Mouse (Mus musculus) limb, embryonic 13.5 days (tissue): ENCODE data around the gene Tcp10c. TPM values are rescaled to one million over a fixed set of nuclear protein-coding genes. Genes with fewer than 3 reads are reported as not detected.
"Not testable (repeated sequence)": the region's sequence is repeated elsewhere in the genome, so short reads cannot be mapped to it uniquely, and the experiment has no call there.

Experiments used
- ATAC-seq: fragments of 200-750 bp; cut with Nextera tagmentation; 2 replicates; pipeline ENCODE4 v1.8.0; 2017; ENCODE audit warnings: low read depth, moderate number of reproducible peaks, moderate TSS enrichment; ENCODE audit not compliant: low FRiP score
- H3K27ac ChIP-seq: fragments of 300-500 bp; sonication (generic); 2 replicates; pipeline ENCODE4 v1.5.1; 2015; ENCODE audit warnings: inconsistent platforms, mild to moderate bottlenecking, moderate library complexity
- H3K27me3 ChIP-seq: fragments of 300-500 bp; sonication (generic); 2 replicates; pipeline ENCODE4 v1.6.1; 2015; ENCODE audit warnings: mild to moderate bottlenecking, inconsistent platforms
- H3K36me3 ChIP-seq: fragments of 300-500 bp; sonication (generic); 2 replicates; pipeline ENCODE4 v1.6.1; 2015; ENCODE audit warnings: inconsistent platforms, mild to moderate bottlenecking, moderate library complexity
- H3K4me1 ChIP-seq: fragments of 300-500 bp; sonication (generic); 2 replicates; pipeline ENCODE4 v1.6.1; 2015; ENCODE audit warnings: inconsistent platforms
- H3K4me2 ChIP-seq: fragments of 300-500 bp; sonication (generic); replicated peaks from 2 replicates; pipeline ENCODE4 v1.6.1; 2015; ENCODE audit warnings: inconsistent platforms, mild to moderate bottlenecking, moderate library complexity
- H3K4me3 ChIP-seq: fragments of 300-500 bp; sonication (generic); 2 replicates; pipeline ENCODE4 v1.5.1; 2015; ENCODE audit warnings: moderate library complexity, mild to moderate bottlenecking, inconsistent platforms
- H3K9ac ChIP-seq: fragments of 300-500 bp; sonication (generic); 2 replicates; pipeline ENCODE4 v1.6.1; 2015; ENCODE audit warnings: mild to moderate bottlenecking, inconsistent platforms
- H3K9me3 ChIP-seq: fragments of 300-500 bp; sonication (generic); 2 replicates; pipeline ENCODE4 v1.6.1; 2016; ENCODE audit warnings: inconsistent platforms
- WGBS: fragments of 180-500 bp; shearing (Covaris S2); methylation state at CpG from one replicate; pipeline ENCODE4 v1.1.7; 2015; 5-methylcytosine and 5-hydroxymethylcytosine counted together
- polyA plus RNA-seq: library from polyadenylated mRNA; unstranded; fragments of >200 nt; fragmentation: Nextera tagmentation; extraction: Ambion mirVana; gene quantifications from 2 replicates; pipeline ENCODE4 v1.2.1, GENCODE M21; 2015

Gene Tcp10c
- polyA plus RNA-seq, 1 experiment from 2014 or later, result not detected

- 79% methylated on average over 5 of the region's 5 CpGs for WGBS
- H3K4me3 ChIP-seq, ATAC-seq, H3K4me1 ChIP-seq, H3K9ac ChIP-seq, H3K4me2 ChIP-seq, H3K27me3 ChIP-seq, H3K36me3 ChIP-seq, H3K27ac ChIP-seq: not testable (repeated sequence)
- H3K9me3 ChIP-seq, result peaks cover 21% of the 10 kb centered on the region
These were observed 49.3 kb downstream of the Tcp10c start for GRCm38 (mm10) chr17:13403527-13404131.

- not testable (repeated sequence) for H3K9ac ChIP-seq, H3K27me3 ChIP-seq, H3K4me2 ChIP-seq, H3K27ac ChIP-seq, H3K36me3 ChIP-seq, H3K4me3 ChIP-seq, ATAC-seq, H3K4me1 ChIP-seq
- H3K9me3 ChIP-seq, result peaks cover 16% of the 10 kb centered on the region
- 82% methylated on average over 3 of the region's 3 CpGs for WGBS
These were observed 51.7 kb downstream of the Tcp10c start for GRCm38 (mm10) chr17:13406023-13406422.

- H3K9me3 ChIP-seq, result peaks cover 16% of the 10 kb centered on the region
- H3K4me3 ChIP-seq, H3K4me1 ChIP-seq, H3K4me2 ChIP-seq, ATAC-seq, H3K36me3 ChIP-seq, H3K27me3 ChIP-seq, H3K9ac ChIP-seq, H3K27ac ChIP-seq: not testable (repeated sequence)
- 85% methylated on average over 6 of the region's 6 CpGs for WGBS
These were observed 52.3 kb downstream of the Tcp10c start for GRCm38 (mm10) chr17:13406701-13407100.

- 91% methylated on average over 3 of the region's 4 CpGs for WGBS
- H3K4me1 ChIP-seq, H3K27ac ChIP-seq, H3K9ac ChIP-seq, H3K27me3 ChIP-seq, H3K4me3 ChIP-seq, H3K4me2 ChIP-seq, H3K36me3 ChIP-seq, ATAC-seq: not testable (repeated sequence)
- H3K9me3 ChIP-seq, result peaks cover 16% of the 10 kb centered on the region
These were observed 53.4 kb downstream of the Tcp10c start for GRCm38 (mm10) chr17:13407621-13408256.

GRCm38 (mm10) chr17:13408257-13408633 lies 53.9 kb downstream of the Tcp10c start:
- ATAC-seq, H3K9ac ChIP-seq, H3K27ac ChIP-seq, H3K27me3 ChIP-seq, H3K4me2 ChIP-seq, H3K4me1 ChIP-seq, H3K36me3 ChIP-seq, H3K4me3 ChIP-seq: not testable (repeated sequence)
- peaks cover 16% of the 10 kb centered on the region for H3K9me3 ChIP-seq
- 95% methylated on average over 11 of the region's 11 CpGs for WGBS

- not testable (repeated sequence) for H3K27me3 ChIP-seq, H3K4me2 ChIP-seq, H3K4me1 ChIP-seq, H3K4me3 ChIP-seq, H3K9ac ChIP-seq, ATAC-seq, H3K36me3 ChIP-seq, H3K27ac ChIP-seq
- H3K9me3 ChIP-seq, result peaks cover 15% of the 10 kb centered on the region
- 92% methylated on average over 9 of the region's 12 CpGs for WGBS
These were observed 66.7 kb downstream of the Tcp10c start for GRCm38 (mm10) chr17:13421022-13421591.

GRCm38 (mm10) chr17:13422638-13423037 lies 68.3 kb downstream of the Tcp10c start:
- H3K9me3 ChIP-seq, result peaks cover 18% of the 10 kb centered on the region
- not testable (repeated sequence) for H3K9ac ChIP-seq, H3K4me3 ChIP-seq, H3K4me1 ChIP-seq, ATAC-seq, H3K36me3 ChIP-seq, H3K27me3 ChIP-seq, H3K27ac ChIP-seq, H3K4me2 ChIP-seq
- WGBS, result 86% methylated on average over 5 of the region's 5 CpGs

- not testable (repeated sequence) for H3K27me3 ChIP-seq, H3K27ac ChIP-seq, H3K4me2 ChIP-seq, H3K9ac ChIP-seq, H3K4me1 ChIP-seq, H3K4me3 ChIP-seq, H3K36me3 ChIP-seq
- 69% methylated on average over 8 of the region's 8 CpGs for WGBS
- peaks cover 18% of the 10 kb centered on the region for H3K9me3 ChIP-seq
- ATAC-seq, result peak; percentile 39; the same call in 1 of the 2 replicates
These were observed 69.1 kb downstream of the Tcp10c start for GRCm38 (mm10) chr17:13423373-13424024.

- H3K4me1 ChIP-seq, H3K4me3 ChIP-seq, H3K4me2 ChIP-seq, H3K9ac ChIP-seq, H3K27me3 ChIP-seq, H3K27ac ChIP-seq, H3K36me3 ChIP-seq: not testable (repeated sequence)
- peak; percentile 20; the same call in 1 of the 2 replicates for ATAC-seq
- WGBS, result 89% methylated on average over 6 of the region's 6 CpGs
- peaks cover 18% of the 10 kb centered on the region for H3K9me3 ChIP-seq
These were observed 69.9 kb downstream of the Tcp10c start for GRCm38 (mm10) chr17:13424321-13424720.

GRCm38 (mm10) chr17:13425694-13426093 lies 71.3 kb downstream of the Tcp10c start:
- WGBS, result 86% methylated on average over 2 of the region's 5 CpGs
- H3K4me3 ChIP-seq, ATAC-seq: not testable (repeated sequence)

GRCm38 (mm10) chr17:13426508-13426907 lies 72.1 kb downstream of the Tcp10c start:
- H3K9me3 ChIP-seq, result peaks cover 18% of the 10 kb centered on the region
- H3K36me3 ChIP-seq, H3K4me3 ChIP-seq, H3K27ac ChIP-seq, ATAC-seq, H3K4me1 ChIP-seq, H3K9ac ChIP-seq, H3K27me3 ChIP-seq, H3K4me2 ChIP-seq: not testable (repeated sequence)
- WGBS, result 84% methylated on average over 4 of the region's 6 CpGs

More at GRCm38 (mm10) chr17:13425694-13426093, 71.3 kb downstream of the Tcp10c start:
- H3K27ac ChIP-seq, H3K4me2 ChIP-seq, H3K9ac ChIP-seq, H3K36me3 ChIP-seq, H3K4me1 ChIP-seq, H3K27me3 ChIP-seq: not testable (repeated sequence)
- peaks cover 18% of the 10 kb centered on the region for H3K9me3 ChIP-seq
